Mouse (Mus musculus): ENCODE data around the gene Bri3.

Bri3 gene

DNA sequence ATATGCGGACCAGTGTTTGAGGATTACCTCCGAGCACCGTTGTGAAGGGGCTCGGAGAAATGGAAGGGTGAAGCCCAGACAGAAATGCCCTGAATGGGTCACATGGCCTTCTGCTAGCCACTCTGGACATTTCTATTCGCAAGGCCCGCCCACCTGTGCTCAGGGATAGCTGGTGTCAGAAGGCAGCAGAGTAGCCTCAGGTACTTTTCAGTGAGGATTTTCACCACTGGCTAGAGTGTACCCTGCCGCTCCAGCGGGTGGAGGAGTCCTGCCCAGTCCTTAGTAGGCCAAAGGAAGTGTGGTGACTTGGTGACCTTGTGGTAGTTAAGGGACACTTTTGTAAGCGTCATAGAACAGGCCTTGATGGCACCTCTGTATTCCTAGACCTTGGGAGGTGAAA lies 17.1 kb downstream of the Bri3 start:
- DNase-seq (ENCODE audit: inconsistent ontology term), result no peak

DNA sequence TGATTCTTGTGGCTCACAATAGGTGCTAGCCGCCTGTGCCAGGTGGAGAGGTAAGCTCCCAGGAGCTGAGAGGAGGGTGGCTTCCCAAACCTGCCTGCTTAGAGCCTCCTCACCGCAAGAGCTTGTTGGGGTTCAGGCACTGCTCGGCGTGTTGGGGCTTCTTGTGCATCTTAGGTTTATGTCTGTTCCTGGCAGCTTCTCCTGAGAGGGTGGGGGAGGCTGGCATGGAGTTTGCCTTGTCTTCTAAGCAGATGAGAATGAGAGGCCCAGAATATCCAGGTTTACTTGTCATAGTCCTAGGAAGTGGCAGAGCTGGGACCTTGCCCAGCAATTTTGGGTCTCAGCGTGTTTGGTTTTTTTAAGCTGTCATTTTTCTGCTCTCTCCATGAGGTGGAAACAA lies 17.6 kb downstream of the Bri3 start:
- DNase-seq (ENCODE audit: inconsistent ontology term), result no peak

DNA sequence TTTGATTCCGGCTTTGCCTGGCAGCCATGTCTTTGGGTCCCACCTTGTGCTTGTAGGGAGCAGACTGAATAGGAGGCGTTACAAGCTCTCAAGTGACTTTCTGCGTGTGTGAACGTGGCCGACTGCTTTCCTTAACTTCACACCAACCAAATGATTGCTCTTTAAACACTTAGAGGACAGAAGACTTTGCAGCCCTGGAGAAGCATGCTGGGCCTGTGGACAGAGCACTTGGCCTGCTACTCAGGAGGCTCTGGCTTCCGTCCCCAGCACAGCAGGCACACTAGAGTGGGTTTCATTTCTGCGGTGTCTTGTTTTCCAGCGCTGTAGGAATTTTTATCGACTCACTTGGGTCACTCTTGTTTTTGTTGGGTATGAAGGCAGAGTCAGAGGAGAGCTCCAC lies 18.8 kb downstream of the Bri3 start:
- no peak for DNase-seq (ENCODE audit: inconsistent ontology term)

DNA sequence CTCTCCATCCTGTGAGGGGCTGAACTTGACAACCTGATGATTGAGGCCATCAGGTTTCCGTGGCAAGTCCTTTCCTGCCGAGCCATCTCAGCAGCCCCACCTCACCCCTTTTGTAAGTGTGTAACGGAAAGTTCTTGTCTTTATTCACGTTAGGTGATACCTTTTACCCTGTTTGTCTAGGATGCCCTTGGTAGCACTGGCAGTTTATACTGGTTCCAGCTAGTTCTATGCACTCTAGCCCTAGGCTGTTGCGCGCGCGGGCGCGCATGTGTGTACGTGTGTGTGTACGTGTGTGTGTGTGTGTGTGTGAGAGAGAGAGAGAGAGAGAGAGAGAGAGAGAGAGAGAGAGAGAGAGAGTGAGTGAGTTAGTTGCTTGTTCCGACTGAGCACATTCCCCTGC lies 19.3 kb downstream of the Bri3 start:
- DNase-seq (ENCODE audit: inconsistent ontology term), result no peak

DNA sequence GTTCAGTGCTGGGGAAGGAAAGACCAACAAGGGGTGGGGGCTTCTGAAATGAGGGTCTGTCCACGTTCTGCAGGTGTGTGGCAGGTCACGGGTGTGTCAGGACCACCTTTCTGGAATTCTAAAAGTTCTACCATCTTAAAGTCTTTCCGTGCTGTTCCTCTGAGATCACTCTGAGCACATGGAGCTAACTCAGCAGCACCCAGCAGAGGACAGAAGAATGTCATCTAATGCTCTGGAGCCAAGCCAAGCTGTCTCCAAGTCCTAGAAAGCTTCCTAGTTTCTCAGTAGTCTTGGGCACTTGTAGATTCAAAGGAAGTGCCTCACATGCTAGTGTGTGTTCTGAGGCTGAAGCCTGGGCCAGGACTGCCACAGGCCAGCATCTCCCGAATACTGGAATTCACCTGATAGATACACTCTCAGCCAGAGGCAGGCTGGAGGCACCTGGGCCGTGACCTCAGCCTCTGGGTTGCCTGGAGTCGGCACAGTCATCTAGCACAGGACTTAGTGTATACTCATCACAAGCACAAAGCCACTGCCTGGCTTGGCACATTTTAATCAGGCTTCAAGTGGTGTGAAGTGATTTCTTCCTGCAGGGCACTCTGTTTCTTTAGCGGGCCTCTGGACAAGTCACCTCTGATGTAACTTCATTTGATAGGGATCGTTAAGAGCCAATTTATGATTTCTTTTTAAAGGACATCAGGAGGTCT lies 23.5 kb downstream of the Bri3 start:
- peak; percentile 32 for DNase-seq (ENCODE audit: inconsistent ontology term)

DNA sequence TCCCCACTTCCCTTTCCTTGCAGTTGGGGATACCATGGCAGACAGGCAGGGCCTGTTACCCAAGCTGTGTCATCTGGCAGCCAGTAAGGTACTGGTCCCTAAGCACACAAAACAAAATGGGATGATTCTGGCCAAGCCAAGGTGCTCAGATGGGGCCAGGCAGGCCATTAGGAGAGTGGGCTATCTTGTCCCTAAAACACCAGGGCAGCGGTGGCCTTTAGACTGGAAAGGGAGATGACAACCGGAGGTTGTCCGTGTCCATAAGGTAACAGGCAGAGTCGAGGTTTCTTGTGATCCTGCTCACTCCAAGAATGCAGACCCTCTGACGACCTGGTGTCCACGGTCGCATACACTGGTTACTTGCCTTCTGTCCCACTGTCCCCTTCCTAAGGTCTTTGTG lies 25.7 kb downstream of the Bri3 start:
- DNase-seq (ENCODE audit: inconsistent ontology term), result no peak

DNA sequence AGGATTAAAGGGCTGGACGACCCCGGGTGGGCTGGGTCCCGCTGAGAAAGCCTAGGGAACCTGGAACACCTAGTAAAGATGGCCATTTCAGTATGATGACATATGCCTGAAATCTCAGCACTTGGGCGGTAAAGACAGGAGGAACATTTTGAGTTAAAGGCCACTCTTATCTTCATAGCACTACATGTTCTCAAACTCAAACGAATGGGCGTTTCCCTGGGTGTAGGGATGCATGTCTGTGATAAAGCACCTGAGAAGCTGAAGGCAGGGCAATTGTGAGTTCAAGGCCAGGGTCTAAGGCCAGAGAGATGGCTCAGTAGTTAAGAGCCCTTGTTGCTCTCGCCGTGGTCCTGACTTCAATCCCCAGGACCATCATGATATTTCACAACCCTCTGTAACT lies 26.2 kb downstream of the Bri3 start:
- no peak for DNase-seq (ENCODE audit: inconsistent ontology term)

DNA sequence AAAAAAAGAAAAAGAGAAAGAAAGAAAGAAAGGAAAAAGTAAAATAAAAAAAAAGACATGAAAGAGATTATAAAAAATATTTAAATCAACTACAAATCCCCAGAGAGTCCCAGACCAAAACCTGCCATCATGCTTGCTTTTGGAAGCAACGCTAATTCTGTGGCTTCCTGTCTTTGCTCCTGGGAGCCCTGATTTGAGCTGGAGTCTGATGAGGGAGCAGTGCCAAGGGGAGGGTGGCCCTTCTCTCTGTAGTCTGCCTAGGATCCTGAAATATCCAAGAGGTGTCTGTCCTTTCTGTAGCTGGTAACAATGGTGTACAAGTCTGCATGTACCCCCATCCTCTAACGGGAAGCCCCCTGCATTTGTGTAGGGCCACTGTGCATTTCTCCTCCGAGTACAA lies 26.9 kb downstream of the Bri3 start:
- DNase-seq (ENCODE audit: inconsistent ontology term), result no peak

DNA sequence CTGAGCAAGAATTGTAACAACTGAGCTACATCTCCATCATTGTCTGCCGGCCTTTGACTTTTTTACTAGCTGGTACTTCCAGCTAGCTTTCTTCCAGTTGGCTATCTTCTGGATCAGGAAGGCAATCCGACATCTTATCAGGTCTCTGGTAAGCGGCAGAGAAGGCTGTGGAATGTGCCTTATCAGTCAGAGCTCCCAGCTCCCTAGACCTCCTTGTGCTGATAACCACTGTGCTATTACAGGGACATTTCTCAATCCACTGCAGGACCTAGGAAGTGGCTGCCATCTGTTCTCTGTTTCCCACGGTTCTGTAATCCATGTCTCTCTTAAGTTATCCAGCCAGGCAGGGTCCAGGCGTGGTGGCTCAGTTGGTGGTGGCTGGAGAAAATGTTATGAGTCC lies 27.5 kb downstream of the Bri3 start:
- no peak for DNase-seq (ENCODE audit: inconsistent ontology term)

DNA sequence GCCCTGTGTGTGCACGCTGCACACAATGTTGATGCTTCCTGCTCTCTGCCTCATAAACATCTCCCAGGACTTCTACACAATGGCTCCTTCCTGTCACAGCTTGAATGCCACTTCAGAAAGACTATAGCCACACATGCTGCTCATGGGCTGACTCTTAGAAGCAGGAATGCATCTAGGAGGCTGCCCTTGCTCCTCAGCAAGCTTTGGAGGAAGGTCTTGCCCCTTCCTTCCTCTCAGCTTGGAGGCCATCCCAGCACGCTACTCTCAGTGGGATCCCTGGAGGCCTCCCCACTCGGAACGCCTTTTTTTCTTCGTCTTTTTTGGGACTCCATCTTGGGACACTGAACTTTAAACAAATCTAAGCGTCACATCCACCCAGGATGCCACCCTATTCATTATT lies 30.7 kb downstream of the Bri3 start:
- DNase-seq (ENCODE audit: inconsistent ontology term), result no peak

DNA sequence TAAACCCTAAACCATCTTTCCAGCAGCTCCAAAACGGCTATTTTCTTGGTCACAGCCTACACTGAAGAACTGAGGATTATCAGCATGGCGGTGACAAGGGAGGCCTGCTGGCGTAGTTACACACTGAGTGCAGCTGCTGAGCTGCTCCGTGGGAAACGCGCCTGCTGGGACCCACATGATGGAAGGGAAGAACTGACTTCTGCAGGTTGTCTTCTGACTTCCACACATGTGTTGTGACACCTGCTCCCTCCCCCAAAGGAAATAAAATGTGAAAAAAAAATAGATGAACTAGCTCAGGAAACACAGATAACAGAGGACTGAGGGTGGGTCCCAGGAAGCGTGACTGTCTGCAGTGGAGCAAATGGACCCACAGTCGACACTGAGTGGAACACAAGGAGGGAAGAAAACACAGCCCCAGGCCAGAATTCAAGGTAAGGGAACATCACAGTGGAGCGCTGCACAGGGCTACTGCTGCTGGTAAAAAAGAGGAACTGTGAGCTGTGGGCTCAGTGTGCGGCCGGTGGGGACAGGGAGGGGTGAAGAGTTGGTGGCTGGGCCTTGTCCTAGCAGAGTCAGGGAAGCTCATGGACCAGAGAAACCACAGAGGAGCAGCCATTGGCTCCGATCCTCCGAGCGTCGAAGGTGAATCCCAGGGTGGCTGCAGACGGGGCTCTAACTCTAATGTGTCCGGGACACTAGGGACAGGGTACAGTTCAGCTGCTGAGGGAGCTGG lies 32.8 kb downstream of the Bri3 start:
- DNase-seq (ENCODE audit: inconsistent ontology term), result no peak

DNA sequence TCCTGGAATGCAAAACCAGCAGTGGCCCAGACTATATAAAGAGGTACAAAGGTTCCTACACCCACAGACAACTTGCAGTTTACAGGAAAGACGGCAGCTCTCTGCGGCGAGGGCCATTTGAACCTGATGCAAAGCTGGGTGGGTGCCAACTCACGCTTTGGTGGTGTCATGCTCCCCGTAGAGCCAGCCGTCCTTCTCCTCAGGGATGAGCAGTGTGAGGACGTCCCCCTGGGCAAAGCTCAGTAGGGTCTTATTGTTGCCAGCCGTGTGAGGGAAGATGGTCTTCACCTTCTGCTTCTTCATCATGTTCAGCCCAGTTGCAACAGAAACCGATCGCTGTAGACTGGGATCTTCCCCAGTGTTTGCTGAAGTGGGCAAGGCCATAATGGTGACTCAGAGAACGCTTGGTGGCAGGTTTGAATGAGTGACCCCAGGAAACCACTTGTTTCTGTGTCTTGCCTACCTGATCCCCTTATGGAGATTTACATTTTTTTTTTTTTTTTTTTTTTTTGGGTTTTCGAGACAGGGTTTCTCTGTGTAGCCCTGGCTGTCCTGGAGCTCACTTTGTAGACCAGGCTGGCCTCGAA lies 34.2 kb downstream of the Bri3 start:
- DNase-seq (ENCODE audit: inconsistent ontology term), result no peak

DNA sequence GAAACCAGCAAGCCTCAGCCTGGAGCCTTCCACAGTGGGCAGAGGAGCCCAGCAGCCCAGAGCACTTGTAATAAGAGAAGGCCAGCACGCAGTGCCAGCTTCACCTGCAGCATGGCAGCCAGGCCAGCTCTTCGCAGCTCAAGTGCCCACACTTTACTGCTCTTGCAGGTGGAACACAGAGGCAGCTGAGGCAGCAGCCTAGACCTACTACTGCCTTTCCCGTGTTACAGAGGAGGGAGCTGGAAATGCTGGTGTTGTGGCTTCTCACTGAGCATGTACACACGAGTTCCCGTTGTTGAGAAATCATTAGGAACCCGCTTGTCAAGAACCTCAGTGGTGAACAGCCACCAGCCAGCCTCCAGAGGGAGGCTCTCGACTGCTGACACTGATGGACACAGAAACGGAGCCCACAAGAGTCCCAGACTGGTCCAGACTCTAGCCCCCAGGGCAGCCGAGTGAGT lies 34.9 kb downstream of the Bri3 start:
- no peak for DNase-seq (ENCODE audit: inconsistent ontology term)

DNA sequence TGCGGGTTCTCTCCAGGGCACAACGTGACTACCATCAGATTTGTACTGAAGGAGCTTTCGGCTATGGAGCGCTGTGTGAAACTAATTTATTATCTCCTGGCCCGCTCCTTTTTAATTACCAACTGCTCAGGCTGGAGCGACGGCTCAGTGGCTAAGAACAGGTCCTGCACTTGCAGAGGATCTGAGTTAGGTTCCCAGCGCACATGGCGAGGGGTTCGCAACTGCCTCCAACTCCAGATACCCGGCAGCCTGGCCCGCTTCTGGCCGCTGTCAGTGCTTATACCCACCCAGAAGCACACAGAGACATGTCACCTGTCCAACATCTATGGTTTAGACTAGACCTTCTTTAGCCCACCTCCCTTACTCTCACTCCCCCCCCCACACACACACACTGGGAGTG lies 35.7 kb downstream of the Bri3 start:
- DNase-seq (ENCODE audit: inconsistent ontology term), result no peak

DNA sequence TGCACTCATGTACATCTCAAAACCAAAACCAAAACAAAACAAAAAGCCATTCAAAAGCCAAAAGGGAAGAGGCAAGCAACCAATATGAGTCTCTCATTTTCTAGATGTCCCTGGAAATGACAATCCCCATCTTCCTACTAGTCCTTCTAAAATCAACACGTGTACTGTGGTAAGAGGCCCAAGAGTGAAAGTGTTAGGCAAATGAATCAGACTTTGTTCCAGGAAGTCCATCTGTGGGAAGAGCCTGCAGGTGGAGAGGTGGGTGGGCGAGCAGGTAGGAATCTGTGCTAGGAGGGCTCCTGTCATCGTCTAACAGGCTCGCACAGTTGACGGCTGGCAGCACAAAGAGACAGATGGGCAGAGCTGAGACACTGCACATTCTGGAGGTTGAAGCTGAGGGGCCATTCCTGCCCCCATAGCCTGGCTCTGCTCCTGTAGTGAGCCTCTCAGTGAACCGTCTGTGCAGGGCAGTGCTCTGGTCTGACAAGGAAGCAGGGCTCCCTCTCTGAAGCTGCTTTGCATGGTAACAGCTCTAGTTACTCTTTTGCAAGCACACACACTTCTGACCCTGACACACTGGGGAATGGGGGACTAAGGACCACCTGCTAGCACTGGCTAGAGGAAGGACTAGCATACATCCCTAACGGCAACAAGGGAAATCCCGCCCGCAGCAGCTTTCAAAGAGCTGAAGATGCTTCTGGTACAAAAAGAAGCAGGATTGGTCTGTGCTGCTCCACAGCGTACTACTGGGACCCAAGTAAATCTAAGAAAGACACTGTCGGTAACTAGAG lies 38.4 kb downstream of the Bri3 start:
- DNase-seq (ENCODE audit: inconsistent ontology term), result no peak

DNA sequence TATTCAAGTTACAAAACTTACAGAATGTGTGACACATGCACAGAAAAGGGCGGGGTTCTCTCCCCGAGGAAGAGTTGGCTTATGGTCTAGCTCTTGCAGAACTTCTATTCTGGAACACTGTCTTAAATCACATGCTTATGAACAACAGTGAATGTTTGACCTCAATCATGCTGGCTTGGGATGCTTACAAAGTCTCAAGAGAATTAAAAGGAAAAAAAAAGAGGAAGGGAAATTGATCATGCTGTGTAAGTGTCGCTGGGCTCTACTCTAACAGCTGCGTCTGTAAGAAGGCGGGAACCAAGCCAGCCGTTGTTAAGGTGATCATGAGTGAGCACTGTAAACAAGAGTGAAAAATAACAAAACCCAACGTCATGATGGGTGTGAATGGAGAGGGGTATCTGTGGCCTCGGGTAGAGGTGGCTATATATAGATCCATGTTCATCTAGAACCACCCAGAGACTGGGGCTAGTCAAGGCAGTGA lies 39.4 kb downstream of the Bri3 start:
- no peak for DNase-seq (ENCODE audit: inconsistent ontology term)

DNA sequence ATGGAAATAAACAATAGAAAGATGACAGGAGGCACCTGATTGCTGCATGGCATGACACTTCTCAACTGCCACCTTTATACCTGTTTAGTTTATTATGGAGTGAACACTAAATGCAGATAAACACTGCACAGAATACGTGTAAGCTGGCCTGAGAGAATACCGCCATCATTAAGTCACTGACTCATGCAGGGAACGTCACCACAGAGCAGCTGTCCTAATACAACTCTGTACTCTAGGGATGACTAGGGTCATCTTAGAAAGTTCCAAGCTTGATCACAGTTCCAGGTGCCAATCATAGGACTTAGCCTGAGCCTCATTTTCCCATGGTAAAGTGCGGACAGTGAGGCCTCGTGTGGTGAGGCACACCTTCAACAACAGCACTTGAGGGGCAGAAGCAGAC lies 40.4 kb downstream of the Bri3 start:
- DNase-seq (ENCODE audit: inconsistent ontology term), result no peak

DNA sequence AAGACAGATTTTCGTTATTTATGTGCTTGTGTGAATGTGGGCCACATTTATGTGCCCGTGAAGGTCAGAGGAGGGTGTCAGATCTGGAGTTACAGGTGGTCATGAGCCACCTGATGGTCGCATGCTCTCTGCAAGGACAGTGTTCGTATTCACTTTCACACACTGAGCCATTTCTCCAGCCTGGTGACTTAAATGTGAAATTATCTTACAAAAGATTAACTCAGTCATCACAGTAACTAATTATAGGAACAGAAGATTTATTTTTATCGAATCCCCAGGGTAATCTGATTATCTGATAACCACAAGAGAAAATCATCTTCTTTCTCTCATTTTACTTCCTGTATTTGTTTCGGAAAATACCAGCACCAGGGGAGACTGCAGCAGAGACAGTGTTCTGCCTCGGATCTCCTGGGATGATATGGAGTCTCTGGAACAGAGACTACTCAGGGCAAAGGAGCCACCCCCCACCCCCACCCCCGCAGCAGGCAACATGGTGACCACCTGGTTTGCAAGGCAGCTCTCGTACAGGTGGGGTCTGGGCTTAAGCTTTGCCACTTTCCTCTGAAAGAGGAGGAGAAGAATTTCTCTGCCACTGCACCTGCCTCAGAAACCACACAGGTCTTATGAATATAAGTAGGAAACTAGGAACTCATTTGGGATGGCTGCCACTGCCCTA lies 42.5 kb downstream of the Bri3 start:
- DNase-seq (ENCODE audit: inconsistent ontology term), result no peak

DNA sequence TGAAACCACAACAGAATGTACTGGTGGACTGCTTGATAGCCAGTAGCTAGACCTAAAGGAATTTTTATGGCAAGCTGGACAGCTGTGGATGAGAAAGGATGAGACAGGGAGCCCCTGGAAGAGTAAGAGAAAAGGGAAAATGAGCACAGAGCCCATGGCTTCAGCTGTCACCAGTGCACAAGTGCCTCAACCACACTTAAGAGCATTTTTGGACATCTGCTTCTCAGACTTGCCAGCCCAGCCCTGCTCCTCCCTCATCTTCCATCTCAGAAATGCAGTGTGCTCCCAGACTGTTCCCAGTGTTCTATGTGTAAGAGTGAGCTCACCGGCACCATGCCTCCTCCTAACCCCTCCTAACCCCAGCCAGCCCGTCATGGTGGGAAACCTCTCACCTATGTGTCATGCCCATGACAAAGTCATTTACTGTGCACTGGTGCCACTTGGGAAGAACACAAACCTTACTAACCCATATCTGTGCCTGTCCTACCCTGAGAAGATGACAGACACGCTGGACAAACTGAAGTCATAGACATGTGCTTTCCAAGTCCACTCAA lies 43.1 kb downstream of the Bri3 start:
- no peak for DNase-seq (ENCODE audit: inconsistent ontology term)

DNA sequence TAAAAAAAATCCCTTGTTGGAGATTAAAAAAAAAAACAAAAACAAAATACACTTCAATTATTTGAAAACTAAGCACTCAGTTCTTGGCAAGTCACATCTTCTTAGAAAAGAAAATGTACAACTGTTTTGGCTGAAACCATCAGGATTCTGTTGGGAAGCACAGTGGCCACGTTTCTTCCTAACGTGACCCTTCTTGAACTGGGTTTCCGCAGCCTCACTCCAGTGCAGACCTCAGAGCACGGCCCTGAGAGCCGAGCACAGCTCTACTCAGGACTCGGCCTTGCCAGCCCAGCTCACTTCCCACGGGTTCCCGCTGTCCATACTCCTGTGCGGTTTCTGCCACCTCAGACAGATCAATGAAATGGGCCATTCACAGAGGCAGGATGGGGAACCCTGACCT lies 44.2 kb downstream of the Bri3 start:
- no peak for DNase-seq (ENCODE audit: inconsistent ontology term)

DNA sequence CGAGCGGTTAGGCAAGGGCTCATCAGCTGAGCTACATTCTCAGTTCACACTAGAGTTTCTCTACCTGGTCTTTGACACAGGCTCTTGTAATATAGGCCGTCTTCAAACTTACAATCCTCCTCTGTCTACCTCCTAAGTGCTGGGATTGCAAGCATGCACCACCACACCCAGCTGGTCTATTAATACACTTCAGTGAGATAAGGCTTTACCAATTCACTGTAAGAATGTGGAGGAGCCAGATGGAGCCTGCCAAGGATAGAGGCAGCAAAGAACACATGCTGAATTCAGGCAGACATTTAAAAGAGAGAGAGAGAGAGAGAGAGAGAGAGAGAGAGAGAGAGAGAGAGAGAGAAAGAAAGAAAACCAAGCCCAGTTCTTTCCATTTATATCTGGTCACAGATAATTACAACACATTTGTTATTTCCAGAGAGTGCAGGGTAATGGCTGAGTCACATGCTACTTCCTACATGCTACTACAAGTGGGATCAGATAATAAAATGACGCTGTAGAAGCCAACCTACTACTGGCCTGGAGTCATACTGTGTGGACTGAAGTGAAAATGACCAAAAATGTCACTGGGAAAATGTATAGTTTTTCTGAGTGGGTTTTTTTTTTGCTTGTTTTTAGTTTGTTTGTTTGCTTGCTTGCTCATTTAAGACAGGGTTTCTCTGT lies 45.7 kb downstream of the Bri3 start:
- no peak for DNase-seq (ENCODE audit: inconsistent ontology term)

Data from Muller cell, postnatal 12 days (primary cell).